Mouse (Mus musculus) activated CD4-positive, CD25-positive, alpha-beta regulatory T cell, adult 4 months (primary cell): Measurements from ENCODE around the gene Sh2d2a. TPM values are rescaled to one million over a fixed set of nuclear protein-coding genes. Genes with fewer than 3 reads are reported as not detected.
A peak's percentile ranks its signal among the peaks of the same experiment; 100 is the strongest.
"Not testable (repeated sequence)": the region's sequence is repeated elsewhere in the genome, so short reads cannot be mapped to it uniquely, and the experiment has no call there.

ENCODE experiments used
- ATAC-seq: one replicate; pipeline ENCODE4 v1.8.0; 2017
- polyA plus RNA-seq, 2 experiments: library from polyadenylated mRNA; unstranded; fragments of 100-300 nt; shearing (Covaris generic); gene quantifications; one replicate each; pipeline ENCODE4 v1.2.1; 2017

The Sh2d2a gene
- polyA plus RNA-seq, 2 experiments from 2014 or later: 203 to 239 TPM

DNA sequence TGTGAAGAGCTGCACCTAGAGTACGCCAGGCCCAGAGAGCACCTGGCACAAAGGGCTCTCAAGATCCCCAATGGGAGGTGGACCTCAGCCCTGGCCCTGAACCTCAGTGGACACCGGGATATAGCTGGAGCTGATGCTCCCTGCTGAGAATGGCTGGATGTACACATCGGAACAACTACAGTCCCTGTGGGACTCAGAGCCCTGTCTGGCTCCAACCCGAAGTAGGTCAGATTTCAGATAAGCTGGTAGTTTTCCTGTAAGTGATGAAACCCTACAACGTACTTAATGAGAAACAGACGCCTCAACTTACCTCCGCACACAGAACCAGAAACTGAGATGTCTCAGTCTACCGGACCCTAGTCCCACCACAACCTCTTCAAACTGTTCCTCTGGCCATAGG, 11.1 kb downstream of the Sh2d2a start:
- ATAC-seq: no peak

GRCm38 (mm10) chr3:87859813-87860212, 13.3 kb downstream of the Sh2d2a start:
- ATAC-seq: peak; percentile 78

DNA sequence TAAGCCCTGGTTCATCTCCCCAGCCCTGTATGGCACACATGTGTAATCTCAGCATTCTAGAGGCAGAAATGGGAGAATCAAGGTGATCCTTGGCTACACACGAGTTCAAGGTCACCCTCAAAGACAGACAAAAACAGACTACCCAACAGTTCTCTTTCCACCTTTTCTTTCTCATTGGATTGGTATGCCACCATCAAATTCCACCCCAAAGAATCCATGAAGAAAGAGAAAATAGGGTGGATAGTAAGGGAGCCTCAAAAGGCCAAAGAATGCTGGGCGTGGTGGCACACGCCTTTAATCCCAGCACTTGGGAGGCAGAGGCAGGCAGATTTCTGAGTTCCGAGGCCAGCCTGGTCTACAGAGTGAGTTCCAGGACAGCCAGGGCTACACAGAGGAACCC, 17.6 kb downstream of the Sh2d2a start:
- not testable (repeated sequence) for ATAC-seq

GRCm38 (mm10) chr3:87877730-87878129, 31.2 kb downstream of the Sh2d2a start:
- ATAC-seq: no peak

GRCm38 (mm10) chr3:87884291-87884690, 37.7 kb downstream of the Sh2d2a start:
- ATAC-seq: no peak

GRCm38 (mm10) chr3:87884708-87885251, 38.2 kb downstream of the Sh2d2a start:
- ATAC-seq: no peak

GRCm38 (mm10) chr3:87885281-87886003, 38.9 kb downstream of the Sh2d2a start, which contains the start of gene Prcc:
TSS of gene Prcc (minus strand) at chr3:87885608.
- ATAC-seq: peak; percentile 90

- no peak for ATAC-seq
Observed at GRCm38 (mm10) chr3:87886004-87886365, 39.4 kb downstream of the Sh2d2a start.

GRCm38 (mm10) chr3:87886416-87886815, 39.9 kb downstream of the Sh2d2a start:
- ATAC-seq: no peak

DNA sequence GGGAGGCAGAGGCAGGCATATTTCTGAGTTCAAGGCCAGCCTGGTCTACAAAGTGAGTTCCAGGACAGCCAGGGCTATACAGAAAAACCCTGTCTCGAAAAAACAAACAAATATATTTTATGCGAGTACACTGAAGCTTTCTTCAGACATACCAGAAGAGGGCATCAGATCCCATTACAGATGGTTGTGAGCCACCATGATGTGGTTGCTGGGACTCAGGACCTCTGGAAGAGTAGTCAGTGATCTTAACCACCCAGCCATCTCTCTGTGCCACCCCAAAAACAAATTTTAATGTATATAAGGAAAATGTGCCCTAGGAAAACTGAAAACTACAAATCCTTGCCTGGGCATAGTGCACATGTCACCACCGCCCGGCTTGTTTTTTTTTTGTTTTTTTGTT, 40.8 kb downstream of the Sh2d2a start:
- not testable (repeated sequence) for ATAC-seq

GRCm38 (mm10) chr3:87891481-87891880, 44.9 kb downstream of the Sh2d2a start:
- ATAC-seq: no peak

GRCm38 (mm10) chr3:87893367-87893905, 46.9 kb downstream of the Sh2d2a start:
- no peak for ATAC-seq

DNA sequence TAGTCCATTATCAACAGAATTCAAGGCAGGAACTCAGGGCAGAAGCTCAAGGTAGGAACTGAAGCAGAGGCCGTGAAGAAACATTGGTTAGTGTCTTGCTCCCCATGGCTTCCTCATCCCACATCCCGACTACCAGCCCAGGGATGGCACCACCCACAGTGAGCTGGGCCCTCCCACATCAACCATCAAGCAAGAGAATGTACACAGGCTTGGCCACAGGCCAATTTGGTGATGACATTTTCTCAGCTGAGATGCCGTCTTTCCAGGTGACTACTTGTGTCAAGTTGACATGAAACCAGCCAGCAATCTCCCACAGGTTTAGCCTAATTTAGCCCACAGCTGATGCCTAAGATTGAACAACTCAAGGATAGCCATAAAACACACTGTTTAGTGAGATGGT, 52.7 kb downstream of the Sh2d2a start:
- no peak for ATAC-seq

- no peak for ATAC-seq
Observed at GRCm38 (mm10) chr3:87899776-87900175, 53.2 kb downstream of the Sh2d2a start.

DNA sequence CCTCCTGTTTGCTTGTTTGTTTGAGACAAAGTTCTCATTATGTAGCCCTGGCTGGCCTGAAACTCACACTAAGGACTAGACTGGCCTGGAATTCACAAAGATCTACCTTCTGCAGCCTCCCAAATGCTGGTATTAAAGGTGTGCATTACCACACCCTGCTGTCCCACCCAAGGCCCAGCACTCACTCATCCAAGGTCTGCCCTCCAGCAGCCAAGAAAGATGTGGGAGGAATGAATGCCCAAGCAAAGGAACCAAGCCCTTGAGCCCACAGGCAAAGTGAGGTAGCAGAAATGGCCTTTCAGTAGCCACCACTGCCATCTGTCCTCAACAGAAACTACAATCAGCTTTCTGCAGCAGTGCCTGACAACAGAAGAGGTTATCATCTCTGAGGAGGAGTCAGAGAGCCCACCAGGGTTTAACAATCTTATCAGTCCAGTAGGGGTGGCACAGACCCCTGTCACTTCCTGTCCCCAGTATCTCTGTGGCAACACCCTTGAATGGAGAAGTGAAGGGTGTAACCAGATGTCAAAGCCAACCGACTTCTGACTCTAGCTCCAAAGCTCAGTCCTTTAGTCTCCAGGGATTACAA, 54.6 kb downstream of the Sh2d2a start:
- ATAC-seq: no peak

GRCm38 (mm10) chr3:87901959-87902358, 55.4 kb downstream of the Sh2d2a start:
- ATAC-seq: not testable (repeated sequence)

DNA sequence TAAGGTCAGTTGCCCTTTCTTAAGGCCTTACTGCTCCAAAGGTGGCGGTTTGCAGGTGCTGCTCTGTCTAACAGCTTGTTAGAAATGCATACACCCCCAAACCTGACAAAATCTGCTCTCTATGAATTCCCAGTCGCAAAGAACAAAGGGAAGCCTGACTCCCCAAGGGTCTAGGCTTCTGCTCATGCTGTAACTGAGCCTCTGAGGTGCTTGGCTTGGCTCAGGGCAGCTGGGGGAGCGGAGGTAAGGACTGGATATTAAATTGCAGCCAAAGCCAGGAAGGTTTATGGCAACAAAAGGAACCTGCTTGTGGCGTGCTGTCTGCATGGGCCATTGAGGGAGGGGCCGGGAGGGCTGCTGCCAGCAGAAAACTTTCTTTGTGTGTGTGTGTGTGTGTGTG, 57.3 kb downstream of the Sh2d2a start:
- no peak for ATAC-seq

Other genes with a start within 250 kb of the Sh2d2a start
- 1 to 10 TPM; 4.0 to 4.7 TPM for gene Arhgef11, start 229.2 kb upstream of the Sh2d2a start, polyA plus RNA-seq
- under 1 TPM; 0.41 to 0.50 TPM for gene Lrrc71, start 98.1 kb upstream of the Sh2d2a start, polyA plus RNA-seq
- gene Ntrk1, start 51.6 kb upstream of the Sh2d2a start, polyA plus RNA-seq: not detected
- under 1 TPM; 0.28 to 0.61 TPM for gene Insrr, start 49.8 kb upstream of the Sh2d2a start, polyA plus RNA-seq
- gene Pear1, start 22.4 kb upstream of the Sh2d2a start, polyA plus RNA-seq: 10 to 100 TPM; 49.6 to 67.4 TPM
- gene Prcc, start 38.9 kb downstream of the Sh2d2a start, polyA plus RNA-seq: 1 to 10 TPM; 4.5 TPM
- 10 to 100 TPM; 45.5 to 51.5 TPM for gene Hdgf, start 59.6 kb downstream of the Sh2d2a start, polyA plus RNA-seq
- gene Mrpl24, start 72.8 kb downstream of the Sh2d2a start, polyA plus RNA-seq: 100 to 1,000 TPM; 158 to 159 TPM
- gene Isg20l2, start 83.6 kb downstream of the Sh2d2a start, polyA plus RNA-seq: 10 to 100 TPM; 17.8 to 18.5 TPM
- 10 to 100 TPM; 16.3 to 19.7 TPM for gene Rrnad1, start 84.0 kb downstream of the Sh2d2a start, polyA plus RNA-seq
- gene Crabp2, start 101.9 kb downstream of the Sh2d2a start, polyA plus RNA-seq: not detected
- gene Nes, start 124.3 kb downstream of the Sh2d2a start, polyA plus RNA-seq: not detected
- not detected for gene Bcan, start 153.5 kb downstream of the Sh2d2a start, polyA plus RNA-seq
- not detected for gene Hapln2, start 180.8 kb downstream of the Sh2d2a start, polyA plus RNA-seq
- 10 to 100 TPM; 25.3 to 33.4 TPM for gene Gpatch4, start 196.4 kb downstream of the Sh2d2a start, polyA plus RNA-seq
- gene Naxe, start 211.7 kb downstream of the Sh2d2a start, polyA plus RNA-seq: 10 to 100 TPM; 70.9 to 90.8 TPM
- gene Ttc24, start 231.5 kb downstream of the Sh2d2a start, polyA plus RNA-seq: not detected
- gene Iqgap3, start 235.2 kb downstream of the Sh2d2a start, polyA plus RNA-seq: 1 to 10 TPM; 1.3 to 1.4 TPM